Mouse (Mus musculus) central nervous system, embryonic 14 days (tissue): Measurements from ENCODE around the gene Degs2. TPM values are rescaled to one million over a fixed set of nuclear protein-coding genes. Genes with fewer than 3 reads are reported as not detected.

Source experiments
- polyA plus RNA-seq: library from polyadenylated mRNA; depleted of rRNA; stranded (reverse); fragments of >200 nt; gene quantifications from 2 replicates; pipeline ENCODE4 v1.2.3, GENCODE M21; 2012; rRNA removed

Degs2 gene
- 0.04 and 0.06 TPM in 2 replicates for polyA plus RNA-seq

DNA sequence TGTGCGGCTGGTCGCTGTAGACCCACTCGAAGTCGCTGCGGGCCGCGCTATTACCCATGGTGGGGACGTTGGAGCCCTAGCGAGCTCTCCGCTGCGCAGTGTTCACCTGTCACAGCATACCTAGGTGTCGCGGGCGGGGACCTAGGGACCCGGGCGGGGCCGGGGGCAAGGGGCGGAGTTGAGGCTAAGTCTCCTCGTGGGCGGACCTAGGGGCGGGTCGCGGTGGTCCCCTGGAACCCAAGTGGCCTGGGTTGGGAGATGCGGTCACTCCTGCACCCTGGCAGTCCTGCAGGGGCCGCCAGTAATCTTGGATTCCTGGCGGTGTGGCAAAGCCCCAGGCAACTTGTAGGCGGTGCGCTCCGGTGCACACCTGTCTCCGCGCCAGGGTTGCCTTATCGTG lies at the start of gene Degs2:
TSS of gene Degs2 (minus strand) at position 131 of the 400 bp plus-strand sequence.

Other genes with a start within 250 kb of the Degs2 start
- 365 and 404 TPM in 2 replicates for gene Evl, start 147.6 kb downstream of the Degs2 start, polyA plus RNA-seq
- gene Yy1, start 90.7 kb upstream of the Degs2 start, polyA plus RNA-seq = 32.4 and 39.0 TPM in 2 replicates
- 14.2 and 17.4 TPM in 2 replicates for gene Slc25a29, start 133.6 kb upstream of the Degs2 start, polyA plus RNA-seq
- gene Slc25a47, start 133.7 kb upstream of the Degs2 start, polyA plus RNA-seq = 16.6 and 19.0 TPM in 2 replicates
- gene Wdr25, start 191.3 kb upstream of the Degs2 start, polyA plus RNA-seq = 10.8 and 11.4 TPM in 2 replicates
- 89.5 and 100 TPM in 2 replicates for gene Wars, start 191.9 kb upstream of the Degs2 start, polyA plus RNA-seq